Mouse (Mus musculus) hindbrain, embryonic 15.5 days (tissue): ENCODE results near the gene Prss40. TPM values are rescaled to one million over a fixed set of nuclear protein-coding genes. Genes with fewer than 3 reads are reported as not detected.
A peak's percentile ranks its signal among the peaks of the same experiment; 100 is the strongest.
"Not testable (repeated sequence)": the region's sequence is repeated elsewhere in the genome, so short reads cannot be mapped to it uniquely, and the experiment has no call there.

Experiments
- ATAC-seq: fragments of 200-750 bp; cut with Nextera tagmentation; 2 replicates; pipeline ENCODE4 v1.8.0; 2017; ENCODE audit warnings: low read depth, moderate number of reproducible peaks, moderate TSS enrichment; ENCODE audit not compliant: low FRiP score
- H3K27ac ChIP-seq: fragments of 300-500 bp; sonication (generic); replicated peaks from 2 replicates; pipeline ENCODE4 v1.5.1; 2015; ENCODE audit warnings: mild to moderate bottlenecking, inconsistent platforms
- H3K27me3 ChIP-seq: fragments of 300-500 bp; sonication (generic); 2 replicates; pipeline ENCODE4 v1.6.1; 2015; ENCODE audit warnings: control low read depth, inconsistent platforms
- H3K36me3 ChIP-seq: fragments of 300-500 bp; sonication (generic); 2 replicates; pipeline ENCODE4 v1.6.1; 2015; ENCODE audit warnings: control low read depth, inconsistent platforms
- H3K4me1 ChIP-seq: fragments of 300-500 bp; sonication (generic); replicated peaks from 2 replicates; pipeline ENCODE4 v1.6.1; 2015; ENCODE audit warnings: control low read depth, inconsistent platforms
- H3K4me2 ChIP-seq: fragments of 300-500 bp; sonication (generic); 2 replicates; pipeline ENCODE4 v1.6.1; 2015; ENCODE audit warnings: moderate library complexity, mild to moderate bottlenecking, inconsistent platforms
- H3K4me3 ChIP-seq: fragments of 300-500 bp; sonication (generic); 2 replicates; pipeline ENCODE4 v1.5.1; 2015; ENCODE audit warnings: mild to moderate bottlenecking, inconsistent platforms
- H3K9ac ChIP-seq: fragments of 300-500 bp; sonication (generic); 2 replicates; pipeline ENCODE4 v1.6.1; 2015; ENCODE audit warnings: inconsistent platforms
- H3K9me3 ChIP-seq: fragments of 300-500 bp; sonication (generic); 2 replicates; pipeline ENCODE4 v1.6.1; 2016; ENCODE audit warnings: control low read depth, inconsistent platforms
- WGBS: fragments of 180-500 bp; shearing (Covaris S2); methylation state at CpG from one replicate; pipeline ENCODE4 v1.1.7; 2015; 5-methylcytosine and 5-hydroxymethylcytosine counted together
- polyA plus RNA-seq: library from polyadenylated mRNA; unstranded; fragments of >200 nt; fragmentation: Nextera tagmentation; extraction: Ambion mirVana; gene quantifications from 2 replicates; pipeline ENCODE4 v1.2.1, GENCODE M21; 2015

The Prss40 gene
- polyA plus RNA-seq, 1 experiment from 2014 or later, result not detected

DNA sequence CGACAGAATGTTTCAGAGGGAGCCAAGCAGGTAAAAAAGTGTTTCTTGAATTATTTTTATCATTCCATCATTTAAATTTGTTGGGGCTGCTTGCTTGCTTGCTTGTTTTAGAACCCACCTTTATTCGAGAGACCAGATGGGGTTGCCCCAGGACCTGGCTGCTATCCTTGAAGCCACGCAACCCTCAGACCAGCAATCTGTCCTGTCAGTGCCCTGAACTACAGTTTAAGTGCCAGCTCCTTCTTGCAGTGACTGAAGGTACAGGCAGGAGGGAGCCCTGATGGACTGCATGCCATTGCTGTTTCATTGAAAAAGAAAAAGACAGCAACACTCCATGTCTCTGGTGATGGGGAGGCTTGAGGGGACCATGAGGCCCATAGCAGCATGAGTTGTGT is 37.9 kb downstream of the Prss40 start:
- no peaks in the 10 kb centered on the region for H3K4me1 ChIP-seq
- H3K9ac ChIP-seq, result no peak overlapping the region
- H3K36me3 ChIP-seq, result no peaks in the 10 kb centered on the region
- 94% methylated on average over 3 of the region's 3 CpGs for WGBS
- no peak overlapping the region for H3K27ac ChIP-seq
- no peaks in the 10 kb centered on the region for H3K9me3 ChIP-seq
- no peak overlapping the region for H3K4me3 ChIP-seq
- H3K4me2 ChIP-seq, result no peak overlapping the region
- H3K27me3 ChIP-seq, result no peaks in the 10 kb centered on the region
- no peak for ATAC-seq

DNA sequence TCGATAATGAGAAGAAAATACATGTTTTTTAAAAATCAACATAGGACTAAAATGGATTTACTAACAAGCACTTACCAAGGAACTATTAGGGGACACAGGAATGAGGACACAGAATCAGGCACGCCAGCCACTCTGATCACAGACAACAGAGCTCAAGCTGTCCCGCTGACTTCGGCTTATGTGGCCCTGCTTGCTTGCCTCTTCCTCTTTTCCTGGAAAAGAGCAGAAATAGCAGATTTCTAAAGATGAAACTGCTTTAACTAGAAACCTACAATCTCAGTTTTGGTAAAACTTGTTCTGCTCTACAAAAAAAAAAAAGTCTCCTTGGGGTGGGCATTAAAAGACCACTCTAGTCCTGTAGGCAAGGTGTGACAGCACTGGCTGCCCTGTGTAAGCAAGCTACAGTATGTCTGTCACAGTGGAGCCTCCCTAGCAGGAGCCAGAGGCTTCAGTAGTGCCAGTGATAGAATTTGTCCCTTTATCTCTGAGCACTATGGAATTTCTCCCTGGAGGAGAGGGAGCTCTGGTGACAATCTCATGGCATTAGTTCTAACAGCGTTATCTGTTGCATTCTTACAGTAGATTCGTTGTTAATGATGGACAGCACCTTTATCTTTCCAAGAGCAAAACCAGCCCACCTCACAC is 38.4 kb downstream of the Prss40 start:
- Histone ChIP-seq H3K27ac (no peak overlapping the region), H3K4me2 (no peak overlapping the region), H3K36me3 (no peaks in the 10 kb centered on the region), H3K9me3 (no peaks in the 10 kb centered on the region), H3K27me3 (no peaks in the 10 kb centered on the region), H3K9ac (no peak overlapping the region), H3K4me3 (no peak overlapping the region), H3K4me1 (no peaks in the 10 kb centered on the region)
- no peak for ATAC-seq
- WGBS, result 88% methylated on average over 6 of the region's 6 CpGs

DNA sequence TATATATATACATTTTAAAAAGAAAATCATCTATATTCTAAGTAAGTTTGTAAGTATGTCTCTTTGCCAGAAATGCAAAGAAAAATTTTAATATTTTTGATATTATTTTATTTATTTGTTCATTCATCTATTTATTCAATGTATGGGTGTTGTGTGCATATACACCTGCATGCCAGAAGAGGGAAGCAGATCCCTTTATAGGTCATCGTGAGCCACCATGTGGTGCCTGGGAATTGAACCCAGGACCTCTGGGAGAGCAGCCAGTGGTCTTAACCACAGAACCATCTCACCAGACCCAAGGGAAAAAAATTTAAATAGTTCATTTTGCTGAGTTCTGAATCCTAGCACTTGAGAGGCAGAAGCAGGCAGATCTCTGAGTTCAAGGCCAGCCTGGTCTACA is 42.5 kb downstream of the Prss40 start:
- Histone ChIP-seq H3K4me1 (no peaks in the 10 kb centered on the region), H3K27me3 (no peaks in the 10 kb centered on the region), H3K4me2 (no peak overlapping the region), H3K27ac (no peak overlapping the region), H3K36me3 (no peaks in the 10 kb centered on the region), H3K9ac (no peak overlapping the region), H3K9me3 (no peaks in the 10 kb centered on the region), H3K4me3 (no peak overlapping the region)
- 94% methylated on average over 1 of the region's 1 CpGs for WGBS
- ATAC-seq, result no peak

DNA sequence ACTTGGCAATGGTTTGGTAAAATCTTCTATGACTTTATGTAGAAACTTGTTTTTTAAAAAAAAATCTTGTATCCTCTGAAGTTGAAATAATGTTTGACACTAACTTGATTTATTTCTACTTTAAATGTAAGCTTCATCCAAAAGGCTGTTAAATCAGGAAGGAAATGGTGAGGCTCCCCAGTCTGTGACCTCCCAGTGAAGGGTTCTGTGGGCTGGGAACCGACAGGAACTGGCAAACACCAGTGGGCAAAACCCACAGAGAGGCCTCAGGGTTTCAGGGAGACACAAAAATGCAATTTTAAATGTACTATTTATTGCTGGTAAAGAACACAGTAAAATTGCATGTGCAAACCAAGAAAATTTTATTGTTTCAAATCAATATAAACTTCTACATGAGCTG is 42.9 kb downstream of the Prss40 start:
- H3K27me3 ChIP-seq, H3K27ac ChIP-seq, H3K9me3 ChIP-seq, ATAC-seq, H3K4me3 ChIP-seq, H3K36me3 ChIP-seq, H3K9ac ChIP-seq, H3K4me2 ChIP-seq, H3K4me1 ChIP-seq: not testable (repeated sequence)
- 58% methylated on average over 1 of the region's 1 CpGs for WGBS

DNA sequence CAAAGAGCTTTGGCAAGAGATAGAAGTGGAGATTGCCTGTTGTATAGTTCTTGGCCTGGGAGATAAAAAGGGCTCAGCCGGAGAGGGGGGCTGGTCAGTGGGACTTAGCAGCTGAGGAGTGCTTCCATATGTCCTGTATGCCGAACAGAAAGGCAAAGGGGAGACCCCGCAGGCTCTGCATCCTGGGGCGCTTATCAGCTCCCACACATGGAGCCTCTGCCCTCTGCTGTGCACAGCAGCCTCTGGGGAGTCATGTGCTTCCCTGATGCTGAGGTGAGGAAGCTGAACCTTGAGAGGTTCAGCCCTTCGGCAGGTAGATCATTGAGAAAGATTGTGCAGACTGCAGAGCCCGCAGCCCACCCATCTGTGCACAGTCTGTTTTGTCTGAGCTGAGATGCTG is 43.4 kb downstream of the Prss40 start:
- not testable (repeated sequence) for H3K9me3 ChIP-seq, ATAC-seq, H3K36me3 ChIP-seq

DNA sequence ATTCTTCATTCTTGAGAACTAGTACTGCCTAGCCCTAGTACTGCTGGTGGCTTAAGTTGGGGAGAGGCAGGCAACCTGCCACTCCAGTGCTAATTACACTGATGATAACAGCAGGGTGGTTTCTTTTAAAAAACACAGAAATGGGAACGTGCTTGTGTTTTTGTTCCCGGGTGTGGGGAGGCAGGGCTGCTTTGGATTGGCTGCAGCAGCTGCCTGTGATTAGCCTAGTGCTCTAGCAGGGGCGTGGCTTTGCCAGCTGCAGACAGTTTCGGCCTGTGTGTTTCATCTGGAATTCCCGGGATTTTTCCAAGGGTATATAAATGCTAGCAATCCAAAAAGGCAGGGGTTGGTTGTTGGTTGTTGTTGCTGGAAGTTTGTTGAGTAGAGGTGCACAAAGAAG is 44.1 kb downstream of the Prss40 start:
- Histone ChIP-seq H3K4me1 (no peaks in the 10 kb centered on the region), H3K4me3 (no peak overlapping the region)
- 62% methylated on average over 5 of the region's 5 CpGs for WGBS

More for the DNA sequence above, 43.4 kb downstream of the Prss40 start:
- H3K27me3 ChIP-seq, H3K4me3 ChIP-seq, H3K4me1 ChIP-seq, H3K27ac ChIP-seq, H3K9ac ChIP-seq, H3K4me2 ChIP-seq: not testable (repeated sequence)
- 73% methylated on average over 6 of the region's 6 CpGs for WGBS

DNA sequence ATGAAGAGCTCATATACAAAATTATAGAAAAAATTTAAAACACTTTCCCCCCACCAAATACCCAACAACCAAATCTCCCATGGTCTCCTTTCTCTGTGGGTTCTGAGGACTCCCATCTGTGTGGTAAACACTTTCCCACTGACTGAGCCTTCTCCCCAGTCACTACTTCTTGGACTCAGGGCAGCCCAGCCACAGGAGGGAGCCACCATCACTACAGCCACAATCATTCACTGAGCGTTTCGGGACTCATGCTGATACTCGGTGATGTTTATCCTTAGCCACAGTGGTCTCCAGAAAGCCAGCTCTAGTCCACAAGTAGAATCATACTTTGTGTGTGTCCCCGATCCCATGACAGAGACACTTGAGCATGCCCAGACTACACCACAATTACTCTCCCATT is 47.7 kb downstream of the Prss40 start:
- ATAC-seq, result no peak
- WGBS, result 83% methylated on average over 4 of the region's 4 CpGs
- H3K9me3 ChIP-seq, result no peaks in the 10 kb centered on the region

More for the DNA sequence above, 44.1 kb downstream of the Prss40 start:
- ATAC-seq, result no peak
- Histone ChIP-seq H3K27ac (no peak overlapping the region), H3K9me3 (no peaks in the 10 kb centered on the region), H3K9ac (no peak overlapping the region), H3K4me2 (no peak overlapping the region), H3K36me3 (no peaks in the 10 kb centered on the region), H3K27me3 (no peaks in the 10 kb centered on the region)

DNA sequence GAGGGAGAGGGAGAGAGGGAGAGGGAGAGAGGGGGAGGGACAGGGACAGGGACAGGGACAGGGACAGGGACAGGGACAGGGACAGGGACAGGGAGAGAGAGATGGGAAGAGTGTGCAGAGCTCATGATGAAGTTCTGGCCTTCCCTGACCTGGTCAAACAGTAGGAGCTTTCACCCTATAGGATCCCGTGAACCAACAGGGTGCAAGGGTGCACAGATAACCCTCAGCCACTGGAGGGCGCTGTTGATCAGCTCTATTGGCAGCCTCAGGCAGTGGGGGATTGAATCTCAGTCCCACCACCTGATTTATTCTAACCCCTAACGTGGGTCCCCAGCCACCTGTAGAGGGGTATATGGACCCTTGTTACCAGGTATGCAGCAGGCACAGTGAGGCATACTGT is 49.7 kb downstream of the Prss40 start:
- Histone ChIP-seq H3K9ac (no peak overlapping the region), H3K9me3 (no peaks in the 10 kb centered on the region), H3K4me1 (no peaks in the 10 kb centered on the region), H3K4me3 (no peak overlapping the region), H3K36me3 (no peaks in the 10 kb centered on the region), H3K27ac (no peak overlapping the region), H3K27me3 (no peaks in the 10 kb centered on the region), H3K4me2 (no peak overlapping the region)
- 9% methylated on average over 3 of the region's 3 CpGs for WGBS
- no peak for ATAC-seq

More for the DNA sequence above, 47.7 kb downstream of the Prss40 start:
- Histone ChIP-seq H3K27ac (no peak overlapping the region), H3K4me2 (no peak overlapping the region), H3K36me3 (no peaks in the 10 kb centered on the region), H3K27me3 (no peaks in the 10 kb centered on the region), H3K9ac (no peak overlapping the region), H3K4me1 (no peaks in the 10 kb centered on the region), H3K4me3 (no peak overlapping the region)

DNA sequence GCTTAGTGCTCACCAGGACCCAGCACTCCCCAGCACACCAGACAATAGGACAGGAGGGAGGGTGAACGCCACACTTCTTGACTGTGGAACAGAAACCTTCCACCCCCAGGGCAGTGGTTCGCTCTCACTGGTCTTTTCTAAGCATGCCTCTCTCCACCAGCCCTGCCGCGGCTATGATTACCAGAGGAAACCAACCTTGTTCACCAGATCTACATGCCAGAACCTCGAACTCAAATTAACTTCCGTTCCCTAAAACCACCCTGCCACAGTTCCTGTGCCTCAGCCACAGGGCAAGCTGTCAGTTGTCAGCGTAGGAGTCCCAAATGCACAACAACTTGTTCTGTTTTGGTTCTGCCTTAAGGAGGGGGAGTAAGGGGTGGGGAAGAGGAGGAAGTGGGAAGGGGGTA is 50.2 kb downstream of the Prss40 start:
- H3K9me3 ChIP-seq, result no peaks in the 10 kb centered on the region
- ATAC-seq, result 0 out of 2 replicates have a peak, but pooled peaks have one; percentile 23
- H3K36me3 ChIP-seq, result no peaks in the 10 kb centered on the region
- 9% methylated on average over 7 of the region's 7 CpGs for WGBS
- H3K4me2 ChIP-seq, result peak overlapping the region; percentile 22
- no peak overlapping the region for H3K4me3 ChIP-seq
- no peak overlapping the region for H3K27ac ChIP-seq
- no peaks in the 10 kb centered on the region for H3K27me3 ChIP-seq
- H3K4me1 ChIP-seq, result no peaks in the 10 kb centered on the region
- no peak overlapping the region for H3K9ac ChIP-seq

DNA sequence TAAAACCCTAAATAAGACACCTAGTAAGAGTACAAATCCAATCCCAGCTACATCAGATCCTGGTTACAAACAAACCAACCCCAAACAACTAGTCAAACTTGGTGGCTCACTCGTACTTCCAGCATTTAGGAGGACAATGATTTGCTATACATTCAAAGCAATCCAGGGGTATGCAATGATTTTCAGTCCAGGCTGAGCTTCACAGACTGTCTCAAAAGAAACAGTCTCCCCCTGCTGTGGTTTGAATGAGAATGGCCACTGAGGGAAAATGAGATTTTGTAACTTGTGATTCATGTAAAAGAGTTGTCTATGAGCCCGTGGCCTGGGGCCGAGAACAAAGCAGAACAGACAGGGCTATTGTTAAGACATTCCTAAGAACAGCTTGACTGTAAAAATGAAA is 52.8 kb downstream of the Prss40 start:
- 64% methylated on average over 3 of the region's 3 CpGs for WGBS
- Histone ChIP-seq H3K27me3 (no peaks in the 10 kb centered on the region), H3K4me1 (no peaks in the 10 kb centered on the region), H3K4me3 (no peak overlapping the region), H3K36me3 (no peaks in the 10 kb centered on the region), H3K9ac (no peak overlapping the region), H3K4me2 (no peak overlapping the region), H3K27ac (no peak overlapping the region), H3K9me3 (no peaks in the 10 kb centered on the region)
- ATAC-seq, result no peak

DNA sequence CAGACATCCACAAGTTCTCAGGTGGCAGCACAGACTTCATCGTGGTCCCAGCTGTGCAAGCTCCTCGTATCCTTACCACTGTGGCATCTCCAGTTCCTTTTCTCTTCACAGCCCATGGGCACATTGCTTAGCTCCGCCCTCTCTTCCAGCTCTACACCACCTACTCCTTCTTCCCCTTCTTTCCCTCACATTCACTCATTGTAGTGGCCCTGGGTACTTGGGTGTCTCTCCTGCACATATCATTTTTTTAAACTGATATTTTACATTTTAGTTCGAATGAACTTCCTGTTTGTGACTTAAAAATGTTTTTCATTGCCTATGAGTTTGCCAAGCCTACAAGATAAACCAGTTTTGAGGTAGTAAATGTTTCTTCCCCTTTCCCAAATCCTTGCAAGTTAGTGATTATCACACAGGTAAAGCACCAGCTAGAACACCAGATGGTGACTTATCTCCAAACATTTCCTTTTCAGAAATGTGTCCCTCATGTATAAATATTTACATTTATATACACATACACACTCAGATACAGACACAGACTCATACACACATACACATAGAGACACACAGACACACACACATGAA is 54.7 kb downstream of the Prss40 start:
- Histone ChIP-seq H3K27ac (no peak overlapping the region), H3K4me1 (no peaks in the 10 kb centered on the region), H3K4me2 (no peak overlapping the region), H3K9me3 (no peaks in the 10 kb centered on the region), H3K9ac (no peak overlapping the region), H3K4me3 (no peak overlapping the region), H3K36me3 (no peaks in the 10 kb centered on the region), H3K27me3 (no peaks in the 10 kb centered on the region)
- 83% methylated on average over 4 of the region's 4 CpGs for WGBS
- no peak for ATAC-seq

DNA sequence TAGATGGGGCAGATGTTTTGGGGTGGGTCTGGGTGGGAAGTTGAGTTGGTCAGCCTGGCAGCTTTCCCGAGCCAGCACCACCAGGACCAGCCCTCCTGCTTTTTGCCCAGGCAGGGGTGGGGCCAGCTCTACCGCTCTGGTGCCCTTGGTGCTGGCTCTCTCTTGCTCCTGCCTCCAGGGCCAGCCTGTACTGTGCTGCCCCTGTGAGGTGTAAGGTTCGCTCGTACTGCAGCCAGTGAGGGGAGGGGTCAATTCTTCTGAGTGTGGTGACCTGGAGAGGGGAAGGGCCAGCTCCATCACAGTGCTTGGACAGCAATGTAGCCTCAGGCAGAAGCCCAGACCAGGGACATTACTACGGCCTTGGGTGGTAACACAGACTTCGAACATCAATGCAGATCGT is 55.4 kb downstream of the Prss40 start:
- Histone ChIP-seq H3K4me3 (no peak overlapping the region), H3K9me3 (no peaks in the 10 kb centered on the region), H3K36me3 (no peaks in the 10 kb centered on the region), H3K27me3 (no peaks in the 10 kb centered on the region), H3K4me2 (no peak overlapping the region), H3K9ac (no peak overlapping the region), H3K4me1 (no peaks in the 10 kb centered on the region), H3K27ac (no peak overlapping the region)
- no peak for ATAC-seq
- WGBS, result 60% methylated on average over 7 of the region's 7 CpGs

DNA sequence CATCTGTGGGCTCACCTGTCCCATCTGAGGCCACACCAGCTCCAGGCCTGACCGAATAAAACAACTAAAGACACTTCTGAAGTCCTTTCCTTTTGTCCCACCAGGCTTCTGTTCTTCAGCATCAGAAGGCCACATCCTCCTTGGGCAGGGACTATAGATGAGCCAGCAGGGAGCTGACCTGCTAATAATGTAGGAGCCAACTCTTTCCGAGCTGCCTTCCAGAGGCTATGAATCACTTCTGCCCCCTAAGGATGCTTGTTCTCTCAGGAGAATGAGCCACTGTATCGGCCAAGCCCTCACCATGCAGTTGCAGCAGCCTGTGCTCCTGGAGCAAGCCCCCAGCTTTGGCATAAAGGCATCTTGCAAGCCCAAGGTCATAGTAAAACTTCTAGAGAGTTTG is 57.8 kb downstream of the Prss40 start:
- no peak for ATAC-seq
- Histone ChIP-seq H3K9ac (no peak overlapping the region), H3K9me3 (no peaks in the 10 kb centered on the region), H3K4me2 (no peak overlapping the region), H3K4me1 (no peaks in the 10 kb centered on the region), H3K4me3 (no peak overlapping the region), H3K27me3 (no peaks in the 10 kb centered on the region), H3K36me3 (no peaks in the 10 kb centered on the region), H3K27ac (no peak overlapping the region)
- WGBS, result 28% methylated on average over 3 of the region's 3 CpGs
